Mouse (Mus musculus) lung, embryonic 15.5 days (tissue): ENCODE measurements around the gene Eif3k. TPM values are rescaled to one million over a fixed set of nuclear protein-coding genes. Genes with fewer than 3 reads are reported as not detected.
"Not testable (repeated sequence)": the region's sequence is repeated elsewhere in the genome, so short reads cannot be mapped to it uniquely, and the experiment has no call there.

Experiments
- ATAC-seq: fragments of 200-750 bp; cut with Nextera tagmentation; 2 replicates; pipeline ENCODE4 v1.8.0; 2017; ENCODE audit warnings: moderate number of reproducible peaks, borderline replicate concordance; ENCODE audit not compliant: low FRiP score, low TSS enrichment; ENCODE audit errors: extremely low read depth
- H3K27ac ChIP-seq: fragments of 300-500 bp; sonication (generic); 2 replicates; pipeline ENCODE4 v1.5.1; 2015; ENCODE audit warnings: moderate library complexity, mild to moderate bottlenecking, inconsistent platforms
- H3K27me3 ChIP-seq: fragments of 300-500 bp; sonication (generic); 2 replicates; pipeline ENCODE4 v1.6.1; 2015; ENCODE audit warnings: inconsistent platforms
- H3K36me3 ChIP-seq: fragments of 300-500 bp; sonication (generic); 2 replicates; pipeline ENCODE4 v1.6.1; 2015; ENCODE audit warnings: inconsistent platforms
- H3K4me1 ChIP-seq: fragments of 300-500 bp; sonication (generic); 2 replicates; pipeline ENCODE4 v1.6.1; 2015; ENCODE audit warnings: inconsistent platforms
- H3K4me2 ChIP-seq: fragments of 300-500 bp; sonication (generic); 2 replicates; pipeline ENCODE4 v1.6.1; 2015; ENCODE audit warnings: inconsistent platforms, mild to moderate bottlenecking, moderate library complexity
- H3K4me3 ChIP-seq: fragments of 300-500 bp; sonication (generic); 2 replicates; pipeline ENCODE4 v1.5.1; 2015; ENCODE audit warnings: mild to moderate bottlenecking, inconsistent platforms
- H3K9ac ChIP-seq: fragments of 300-500 bp; sonication (generic); 2 replicates; pipeline ENCODE4 v1.6.1; 2015; ENCODE audit warnings: inconsistent platforms
- H3K9me3 ChIP-seq: fragments of 300-500 bp; sonication (generic); 2 replicates; pipeline ENCODE4 v1.6.1; 2016; ENCODE audit warnings: inconsistent platforms
- WGBS: fragments of 180-500 bp; shearing (Covaris S2); methylation state at CpG from one replicate; pipeline ENCODE4 v1.1.7; 2015; 5-methylcytosine and 5-hydroxymethylcytosine counted together
- polyA plus RNA-seq: library from polyadenylated mRNA; unstranded; fragments of >200 nt; fragmentation: Nextera tagmentation; extraction: Ambion mirVana; gene quantifications from 2 replicates; pipeline ENCODE4 v1.2.1, GENCODE M21; 2015

Eif3k gene
- polyA plus RNA-seq, 1 experiment from 2014 or later: 364 TPM

DNA sequence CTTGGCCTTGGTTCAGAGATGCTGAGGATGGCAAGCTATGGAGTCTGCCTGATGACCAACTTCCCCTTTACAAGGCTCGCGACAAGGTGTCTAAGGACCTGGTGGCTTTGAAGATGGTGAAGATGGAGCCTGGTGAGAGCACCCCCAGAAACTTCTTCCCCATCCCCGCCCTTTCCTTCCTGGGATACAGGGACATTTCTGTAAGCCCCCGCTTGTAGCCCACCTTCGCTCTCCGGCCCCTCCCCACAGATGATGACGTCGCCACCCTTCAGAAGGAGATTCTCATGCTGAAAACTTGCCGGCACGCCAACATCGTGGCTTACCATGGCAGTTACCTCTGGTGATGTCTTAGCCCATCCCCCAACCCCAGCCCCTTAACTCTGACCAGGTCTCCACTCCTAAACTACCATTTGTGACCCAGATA is 1.5 kb upstream of the Eif3k start:
- 0 out of 2 replicates have a peak overlapping the region, but pooled peaks have one; percentile 56 for H3K9ac ChIP-seq
- peak overlapping the region; percentile 65; the same call in 1 of the 2 replicates for H3K4me3 ChIP-seq
- no peak overlapping the region; the same call in 1 of the 2 replicates for H3K27ac ChIP-seq

DNA sequence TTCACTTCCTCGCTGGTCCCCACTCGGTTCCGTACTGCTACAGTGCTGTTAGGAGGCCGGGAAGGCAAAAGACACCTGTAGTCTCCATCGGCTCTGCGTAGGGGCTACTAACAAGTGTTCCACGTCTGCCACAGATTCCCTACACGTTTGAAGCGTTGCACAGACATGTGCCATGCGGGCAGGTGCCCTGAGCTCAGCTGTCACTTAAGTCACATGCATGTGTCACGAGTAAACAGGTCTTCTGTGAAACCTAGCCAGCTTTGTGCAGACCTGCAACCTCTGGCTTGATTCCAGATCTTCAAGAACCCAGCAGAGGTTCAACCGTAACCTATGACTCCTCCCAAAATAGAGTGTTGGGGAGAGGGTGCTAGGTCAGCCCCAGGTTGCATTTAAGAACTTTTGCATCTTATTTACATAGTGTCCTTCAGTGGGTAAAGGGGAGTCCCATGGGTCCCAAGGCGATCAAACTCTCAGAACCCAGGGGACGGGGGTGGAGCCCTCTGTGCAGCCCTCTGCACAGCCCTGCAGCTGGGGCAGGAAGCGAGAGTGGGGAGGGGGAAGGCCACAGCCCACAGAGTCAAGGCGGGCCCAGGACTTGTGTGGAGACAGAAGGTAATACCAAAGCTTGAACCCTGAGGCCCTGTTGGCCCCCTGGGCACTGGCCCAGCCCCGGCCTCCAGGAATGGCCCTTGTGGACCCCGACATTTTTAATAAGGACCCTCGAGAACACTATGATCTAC is 780 bp upstream of the Eif3k start:
- peak; percentile 41 for ATAC-seq
- Histone ChIP-seq H3K9ac (peak overlapping the region; percentile 56), H3K27me3 (no peaks in the 10 kb centered on the region), H3K36me3 (peaks cover 21% of the 10 kb centered on the region), H3K4me3 (peak overlapping the region; percentile 65), H3K27ac (peak overlapping the region; percentile 81), H3K9me3 (no peaks in the 10 kb centered on the region), H3K4me2 (peak overlapping the region; percentile 73), H3K4me1 (peaks cover 23% of the 10 kb centered on the region)
- 13% methylated on average over 19 of the region's 19 CpGs for WGBS

More for the DNA sequence above, 1.5 kb upstream of the Eif3k start:
- ATAC-seq: no peak
- H3K36me3 ChIP-seq: peaks cover 14% of the 10 kb centered on the region
- 61% methylated on average over 11 of the region's 11 CpGs for WGBS
- no peaks in the 10 kb centered on the region for H3K9me3 ChIP-seq
- peak overlapping the region; percentile 73 for H3K4me2 ChIP-seq
- peaks cover 23% of the 10 kb centered on the region for H3K4me1 ChIP-seq
- H3K27me3 ChIP-seq: no peaks in the 10 kb centered on the region

DNA sequence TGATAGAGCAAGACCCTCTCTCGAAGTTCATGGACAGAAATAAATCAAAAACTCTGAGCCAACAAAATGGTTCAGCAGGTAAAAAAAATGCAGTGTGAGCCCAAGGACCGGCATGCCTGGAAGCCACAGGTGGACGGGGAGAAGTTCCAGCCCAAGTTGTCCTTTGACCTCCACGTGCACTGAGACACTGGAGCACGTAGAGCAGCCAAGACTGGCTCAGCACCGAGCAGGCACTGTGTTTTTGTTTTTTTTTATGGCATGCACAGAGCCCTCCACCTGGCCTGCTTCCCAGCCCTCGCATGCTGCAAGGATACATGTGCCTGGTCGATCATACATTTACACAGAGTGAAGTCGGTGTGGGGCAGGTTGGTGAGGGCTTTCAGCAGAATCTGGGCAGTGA is 4.1 kb downstream of the Eif3k start:
- WGBS: 86% methylated on average over 9 of the region's 9 CpGs
- no peaks in the 10 kb centered on the region for H3K9me3 ChIP-seq
- peaks cover 55% of the 10 kb centered on the region for H3K36me3 ChIP-seq
- peaks cover 17% of the 10 kb centered on the region for H3K4me1 ChIP-seq
- H3K4me3 ChIP-seq: no peak overlapping the region
- H3K4me2 ChIP-seq: no peak overlapping the region
- no peak for ATAC-seq
- no peak overlapping the region for H3K27ac ChIP-seq
- no peak overlapping the region for H3K9ac ChIP-seq
- H3K27me3 ChIP-seq: no peaks in the 10 kb centered on the region

DNA sequence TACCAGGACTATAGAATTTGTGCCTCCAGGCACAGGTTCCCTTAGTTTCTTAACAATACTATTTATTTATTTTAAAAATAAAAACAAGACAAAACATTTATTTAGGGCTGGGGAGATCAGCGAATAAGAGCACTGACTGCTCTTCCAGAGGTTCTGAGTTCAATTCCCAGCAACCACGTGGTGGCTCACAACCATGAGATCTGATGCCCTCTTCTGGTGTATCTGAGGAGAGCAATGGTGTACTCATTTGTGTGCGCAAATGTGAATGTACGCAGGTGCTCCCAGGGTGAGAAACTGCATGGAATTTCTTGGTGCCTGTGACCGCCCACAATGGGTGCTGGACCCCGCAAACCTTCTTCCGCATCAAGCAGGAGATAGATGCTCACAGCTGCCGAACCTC is 8.6 kb downstream of the Eif3k start:
- WGBS: 78% methylated on average over 8 of the region's 8 CpGs
- H3K4me1 ChIP-seq: peaks cover 23% of the 10 kb centered on the region
- H3K36me3 ChIP-seq: peaks cover 53% of the 10 kb centered on the region
- no peak overlapping the region for H3K4me2 ChIP-seq
- H3K4me3 ChIP-seq: no peak overlapping the region
- H3K27me3 ChIP-seq: no peaks in the 10 kb centered on the region
- no peak overlapping the region for H3K9ac ChIP-seq
- ATAC-seq: no peak
- no peaks in the 10 kb centered on the region for H3K9me3 ChIP-seq
- H3K27ac ChIP-seq: no peak overlapping the region

DNA sequence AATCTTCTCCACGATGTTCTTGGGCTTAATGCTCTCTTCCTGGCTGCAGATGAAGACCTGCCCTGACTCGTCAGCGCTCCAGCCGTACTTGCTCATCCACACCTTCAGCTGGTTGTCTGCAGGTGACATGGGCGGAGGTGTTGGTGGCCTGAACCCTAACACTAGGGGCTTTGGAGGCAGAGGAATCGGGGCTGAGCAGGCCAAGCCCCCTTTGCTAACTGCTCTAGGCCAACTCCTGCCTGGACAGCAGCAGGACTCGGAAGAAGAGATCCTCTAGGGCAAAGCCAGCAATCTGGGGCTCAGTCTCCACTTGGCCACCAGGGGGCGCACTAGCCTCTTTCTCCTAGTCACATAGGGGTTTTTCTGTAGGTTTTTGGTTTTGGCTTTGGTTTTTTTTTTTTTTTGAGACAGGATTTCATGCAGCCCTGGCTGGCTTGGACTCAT is 9.1 kb downstream of the Eif3k start:
- no peaks in the 10 kb centered on the region for H3K27me3 ChIP-seq
- no peak overlapping the region for H3K4me3 ChIP-seq
- H3K36me3 ChIP-seq: peaks cover 48% of the 10 kb centered on the region
- no peak overlapping the region for H3K9ac ChIP-seq
- no peak overlapping the region for H3K4me2 ChIP-seq
- peak overlapping the region; percentile 67 for H3K27ac ChIP-seq
- WGBS: 58% methylated on average over 8 of the region's 8 CpGs
- H3K4me1 ChIP-seq: peaks cover 23% of the 10 kb centered on the region
- no peaks in the 10 kb centered on the region for H3K9me3 ChIP-seq
- ATAC-seq: peak; percentile 28; the same call in 1 of the 2 replicates

DNA sequence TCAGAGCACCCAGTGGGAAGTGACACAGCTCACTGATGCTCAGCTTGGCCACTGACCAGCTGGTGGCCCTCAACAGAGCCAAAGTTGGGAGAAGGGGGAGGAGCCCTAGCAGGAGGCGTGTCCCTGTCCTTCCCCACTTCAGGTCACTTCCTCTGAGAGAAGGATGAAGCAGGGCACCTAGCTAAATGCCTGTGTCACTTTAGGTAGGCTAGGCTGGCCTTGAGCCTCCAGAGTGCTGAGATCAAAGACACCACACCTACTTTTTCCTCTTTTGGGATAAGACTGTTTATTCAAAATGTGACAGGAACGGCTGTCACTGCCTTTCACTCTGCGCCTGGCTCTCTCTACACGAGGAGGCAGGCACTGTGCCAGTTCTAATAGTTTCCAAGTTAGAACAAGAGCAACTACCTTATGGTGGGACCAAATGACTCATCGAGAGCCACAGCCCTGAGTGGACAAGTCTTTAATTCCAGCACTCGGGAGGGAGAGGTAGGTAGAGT is 9.8 kb downstream of the Eif3k start:
- no peaks in the 10 kb centered on the region for H3K27me3 ChIP-seq
- no peaks in the 10 kb centered on the region for H3K9me3 ChIP-seq
- ATAC-seq: peak; percentile 48
- peak overlapping the region; percentile 67 for H3K27ac ChIP-seq
- H3K4me2 ChIP-seq: no peak overlapping the region
- H3K9ac ChIP-seq: no peak overlapping the region
- WGBS: 21% methylated on average over 6 of the region's 6 CpGs
- H3K4me3 ChIP-seq: no peak overlapping the region
- peaks cover 23% of the 10 kb centered on the region for H3K4me1 ChIP-seq
- H3K36me3 ChIP-seq: peaks cover 41% of the 10 kb centered on the region

DNA sequence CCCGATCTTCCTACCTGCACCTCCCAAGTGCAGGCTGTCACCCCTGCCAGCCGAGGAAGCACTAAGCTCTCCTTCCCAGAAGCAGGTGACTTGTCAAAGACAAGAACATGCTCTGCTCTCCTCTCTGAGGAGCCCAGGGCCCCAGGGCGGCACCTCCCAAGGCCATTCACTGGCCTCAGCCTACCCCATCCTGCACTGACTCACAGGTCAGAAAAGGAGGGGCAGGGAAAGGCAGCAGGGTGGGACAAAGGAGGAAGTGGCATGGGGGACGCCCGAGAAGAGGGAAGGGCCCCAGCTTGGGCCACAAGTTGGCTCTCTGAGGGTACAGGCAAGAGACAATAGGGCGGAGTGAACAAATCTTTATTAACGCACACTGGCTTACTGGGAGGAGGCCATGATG is 10.6 kb downstream of the Eif3k start:
- Histone ChIP-seq H3K4me2 (no peak overlapping the region), H3K27me3 (no peaks in the 10 kb centered on the region), H3K9ac (no peak overlapping the region), H3K9me3 (no peaks in the 10 kb centered on the region), H3K27ac (no peak overlapping the region), H3K4me3 (no peak overlapping the region), H3K36me3 (peaks cover 33% of the 10 kb centered on the region), H3K4me1 (peaks cover 23% of the 10 kb centered on the region)
- 87% methylated on average over 7 of the region's 7 CpGs for WGBS
- no peak for ATAC-seq

DNA sequence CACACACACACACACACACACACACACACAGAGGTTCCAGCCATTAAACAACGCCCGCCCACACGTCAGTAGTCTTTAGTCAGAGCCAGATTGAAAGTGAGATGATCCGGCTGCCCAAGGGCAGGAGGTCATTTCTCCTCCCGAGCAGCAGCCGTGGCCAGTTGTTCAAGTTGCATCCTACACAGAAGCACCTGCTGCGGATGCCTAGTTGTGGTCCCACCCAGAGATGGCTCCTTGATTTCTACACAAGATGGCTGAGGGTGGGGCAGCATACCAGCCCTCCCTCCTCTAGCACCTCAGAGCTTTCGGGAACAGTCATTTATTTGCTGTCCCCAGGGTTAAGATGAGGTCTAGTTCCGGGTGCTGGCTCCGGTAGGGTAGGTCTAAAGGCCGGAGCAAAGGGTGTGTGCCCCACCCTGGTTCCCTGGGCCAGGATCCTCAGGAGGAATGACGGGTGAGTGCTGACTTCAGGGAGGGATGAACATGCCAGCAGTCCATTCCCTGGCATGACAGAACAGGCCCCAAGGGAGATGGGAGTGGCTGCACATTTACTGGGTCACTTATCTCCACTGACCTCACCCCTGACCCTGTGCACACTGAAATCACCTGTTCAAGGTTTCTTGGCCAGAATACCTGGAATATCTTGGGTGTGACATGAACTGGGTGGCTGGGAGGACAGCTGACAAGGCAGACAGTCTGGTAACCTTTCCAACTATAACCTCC is 11.8 kb downstream of the Eif3k start:
- peaks cover 30% of the 10 kb centered on the region for H3K36me3 ChIP-seq
- no peaks in the 10 kb centered on the region for H3K27me3 ChIP-seq
- H3K9me3 ChIP-seq: no peaks in the 10 kb centered on the region
- H3K9ac ChIP-seq: no peak overlapping the region
- no peak overlapping the region for H3K4me2 ChIP-seq
- H3K4me3 ChIP-seq: no peak overlapping the region
- 45% methylated on average over 12 of the region's 12 CpGs for WGBS
- H3K4me1 ChIP-seq: peaks cover 23% of the 10 kb centered on the region
- no peak overlapping the region for H3K27ac ChIP-seq
- ATAC-seq: no peak

DNA sequence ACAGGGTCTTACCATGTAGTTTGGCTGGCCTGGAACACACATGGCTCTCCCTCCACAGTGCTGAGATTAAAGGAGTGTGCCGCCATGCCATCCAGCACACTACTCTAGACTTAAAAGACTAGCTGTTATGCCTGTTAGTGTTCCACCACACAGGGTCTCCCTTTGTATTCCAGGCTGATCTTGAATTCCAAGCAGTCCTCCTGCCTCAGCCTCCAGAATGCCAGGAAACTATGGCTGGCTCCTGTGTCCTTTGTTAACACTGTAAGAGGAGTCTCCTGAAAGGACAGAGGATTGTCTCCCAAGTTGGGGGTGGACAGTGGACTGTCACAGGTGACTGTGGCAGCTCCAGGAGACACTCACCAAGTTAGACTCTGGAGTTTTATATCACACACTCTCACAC is 12.4 kb downstream of the Eif3k start:
- Histone ChIP-seq H3K4me2 (no peak overlapping the region), H3K36me3 (peaks cover 26% of the 10 kb centered on the region), H3K27me3 (no peaks in the 10 kb centered on the region), H3K4me1 (peaks cover 23% of the 10 kb centered on the region), H3K9me3 (no peaks in the 10 kb centered on the region), H3K4me3 (no peak overlapping the region), H3K27ac (no peak overlapping the region), H3K9ac (no peak overlapping the region)
- WGBS: 100% methylated on average over 1 of the region's 1 CpGs
- no peak for ATAC-seq

DNA sequence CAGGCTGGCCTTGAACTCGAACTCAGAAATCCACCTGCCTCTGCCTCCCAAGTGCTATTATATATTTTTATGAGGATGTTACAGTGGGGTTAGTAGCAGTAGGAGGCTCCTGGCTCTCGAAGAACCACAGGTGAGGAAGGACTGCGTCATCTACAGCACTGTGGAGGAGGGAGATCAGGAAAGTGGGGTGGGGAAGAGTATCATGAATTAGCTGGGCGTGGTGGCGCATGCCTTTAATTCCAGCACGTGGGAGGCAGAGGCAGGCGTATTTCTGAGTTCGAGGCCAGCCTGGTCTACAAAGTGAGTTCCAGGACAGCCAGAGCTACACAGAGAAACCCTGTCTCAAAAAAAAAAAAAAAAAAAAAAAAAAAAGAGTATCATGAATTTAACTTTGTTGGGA is 13.5 kb downstream of the Eif3k start:
- not testable (repeated sequence) for H3K4me3 ChIP-seq, H3K27ac ChIP-seq, H3K9ac ChIP-seq, H3K27me3 ChIP-seq, ATAC-seq, H3K9me3 ChIP-seq, H3K4me2 ChIP-seq
- H3K4me1 ChIP-seq: peaks cover 24% of the 10 kb centered on the region
- peaks cover 15% of the 10 kb centered on the region for H3K36me3 ChIP-seq
- WGBS: 92% methylated on average over 8 of the region's 8 CpGs

DNA sequence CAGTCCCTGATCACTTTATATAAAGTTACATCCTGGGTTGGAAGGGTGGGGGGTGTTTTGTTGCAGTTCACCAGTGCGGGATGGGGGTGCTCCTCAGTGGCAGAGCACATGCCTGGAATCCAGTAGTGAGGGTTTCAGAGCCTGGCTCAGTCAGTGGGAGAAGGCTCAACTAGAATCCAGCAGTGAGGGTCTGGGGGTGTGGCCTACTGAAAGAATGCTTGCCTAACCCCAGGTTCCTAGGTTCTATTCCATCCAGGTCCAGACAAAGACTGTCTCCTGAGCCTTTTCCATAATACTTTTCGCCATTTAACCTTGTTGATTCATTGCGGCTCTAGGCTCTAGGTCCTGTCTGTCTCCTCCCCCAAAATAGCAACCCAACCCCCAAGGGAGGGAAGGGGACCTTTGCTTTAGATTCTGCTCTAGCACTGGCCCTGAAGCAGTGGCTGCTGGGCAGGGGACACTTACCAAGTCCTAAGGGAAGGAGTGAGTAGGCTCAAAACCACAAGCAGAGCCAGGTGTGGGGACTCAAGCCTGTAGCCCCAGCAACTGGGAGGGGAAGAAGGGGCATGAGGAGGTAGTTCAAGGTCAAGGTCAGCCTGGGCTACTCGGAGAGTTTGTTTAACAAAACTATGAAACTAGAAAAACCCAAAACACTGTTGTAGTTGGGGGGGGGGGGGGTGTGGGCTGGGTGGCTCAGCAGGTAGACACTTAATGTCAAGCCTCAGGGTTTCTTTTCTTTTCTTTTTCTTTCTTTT is 14.7 kb downstream of the Eif3k start:
- ATAC-seq: no peak
- H3K9ac ChIP-seq: no peak overlapping the region
- no peak overlapping the region for H3K4me3 ChIP-seq
- no peak overlapping the region for H3K27ac ChIP-seq
- no peak overlapping the region for H3K4me2 ChIP-seq
- H3K27me3 ChIP-seq: no peaks in the 10 kb centered on the region
- no peaks in the 10 kb centered on the region for H3K9me3 ChIP-seq
- WGBS: 59% methylated on average over 4 of the region's 4 CpGs
- H3K36me3 ChIP-seq: peaks cover 12% of the 10 kb centered on the region
- H3K4me1 ChIP-seq: peaks cover 23% of the 10 kb centered on the region
